Mouse (Mus musculus): Measurements from ENCODE around the gene Serinc1.

Serinc1 gene

DNA sequence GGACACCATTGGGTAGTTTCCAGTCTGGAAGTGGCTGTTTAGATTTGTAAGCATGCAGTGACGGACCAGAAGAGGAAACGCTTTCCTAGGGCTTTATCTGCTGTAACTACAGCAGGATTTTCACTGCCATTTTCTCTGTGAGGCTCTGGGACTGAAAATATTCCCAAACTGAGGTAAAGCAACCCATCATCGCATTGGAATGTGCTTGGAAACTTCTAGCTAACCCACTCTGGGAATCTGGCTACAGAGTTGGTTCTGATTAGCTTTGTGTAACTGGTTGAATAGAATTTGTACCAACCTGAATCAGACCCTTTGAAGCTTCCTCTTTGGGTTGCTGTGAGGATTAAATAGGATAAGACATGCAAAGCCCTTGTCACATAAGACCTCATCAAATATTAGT, 47.6 kb downstream of the Serinc1 start:
- DNase-seq (ENCODE audit: low spot score in 2 of 2) = no peak

DNA sequence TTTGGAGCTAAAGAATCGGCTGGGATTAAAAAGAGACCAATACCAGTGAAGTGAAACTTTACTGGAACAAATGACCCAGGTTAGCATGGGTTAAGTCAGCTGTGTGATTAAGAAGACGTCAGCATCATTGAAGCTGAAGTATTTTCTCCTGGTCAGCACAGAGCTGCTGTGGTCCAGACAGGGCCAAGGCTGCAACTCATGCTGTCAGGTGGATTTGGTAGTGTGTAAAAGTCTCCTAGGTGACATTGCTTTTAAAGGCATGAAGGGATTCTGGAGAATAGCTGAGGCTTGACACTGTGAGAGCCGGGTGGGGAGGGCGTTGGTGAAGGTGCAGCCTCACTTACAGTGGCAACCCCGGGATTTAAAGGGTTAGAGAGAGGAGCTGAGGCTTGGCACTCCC, 50.6 kb downstream of the Serinc1 start:
- DNase-seq (ENCODE audit: low spot score in 2 of 2) = no peak

DNA sequence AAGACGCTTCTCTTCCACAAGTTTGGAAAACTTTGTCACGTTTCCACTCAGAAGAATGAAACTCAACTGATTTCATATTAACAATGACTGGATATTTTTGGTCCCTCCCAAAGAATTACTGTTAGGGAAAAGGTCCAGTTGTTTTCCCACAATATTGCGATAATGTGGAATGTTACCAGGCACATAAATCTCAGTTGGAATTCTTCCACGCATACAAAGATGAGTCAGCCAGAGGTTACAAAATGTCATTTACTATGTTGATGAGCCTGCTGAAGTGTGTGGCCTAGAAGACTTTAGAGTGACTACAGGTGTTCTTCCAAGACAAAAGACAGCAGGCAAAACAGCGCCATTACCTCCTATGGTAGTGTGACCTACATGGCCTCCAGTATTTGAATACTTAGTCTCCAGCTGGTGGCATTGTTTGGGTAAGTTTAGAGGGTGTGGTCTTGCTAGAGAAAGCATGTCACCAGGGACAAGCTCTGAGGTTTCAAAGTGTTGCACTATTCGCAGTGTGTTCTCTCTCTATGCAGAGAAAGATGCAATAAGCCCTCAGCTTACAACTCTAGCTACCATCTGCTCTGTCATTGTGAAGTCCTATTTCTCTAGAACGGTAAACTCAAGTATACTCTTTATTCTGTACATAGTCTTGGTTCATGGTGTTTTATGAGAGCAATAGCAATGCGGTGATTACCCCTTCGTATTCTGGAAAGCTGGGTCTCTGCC, 55.0 kb downstream of the Serinc1 start:
- no peak for DNase-seq (ENCODE audit: low spot score in 2 of 2)

All from spleen, postnatal 10 days (tissue).